Mouse (Mus musculus): ENCODE results near the gene Zdhhc5.

GRCm38 (mm10) chr2:84648369-84648768 is 66.6 kb downstream of the Zdhhc5 start:
- TF ChIP-seq CTCF (IDR thresholded peaks at IDR 0.05; ENCODE audit: low read depth) (0 out of 2 replicates have a peak, but pooled peaks have one; percentile 16), EP300 (IDR thresholded peaks at IDR 0.05; ENCODE audit: low read depth) (no peak)

Data from liver, postnatal 0 days (tissue).